Mouse (Mus musculus) cerebellum, adult 8-10 months (tissue): ENCODE measurements at regions not wholly inside any gene's neighbourhood (a gene's known extent, or its start where the extent isn't known, plus 50 kb on each side); places are given as distances from the start of the nearest gene placed in this dataset.
A peak's percentile ranks its signal among the peaks of the same experiment; 100 is the strongest.

Experiments used
- DNase-seq: peaks from one replicate; pipeline ENCODE4 v3.0.0; 2022

- no peak for DNase-seq
These were observed 149.1 kb upstream of the 4933402D24Rik start for GRCm38 (mm10) chr1:63918200-63918599.

- no peak for DNase-seq
These were observed 148.0 kb upstream of the 4933402D24Rik start for GRCm38 (mm10) chr1:63916907-63917650.

GRCm38 (mm10) chr1:63910765-63911164 lies 141.7 kb upstream of the 4933402D24Rik start:
- DNase-seq, result no peak

DNA sequence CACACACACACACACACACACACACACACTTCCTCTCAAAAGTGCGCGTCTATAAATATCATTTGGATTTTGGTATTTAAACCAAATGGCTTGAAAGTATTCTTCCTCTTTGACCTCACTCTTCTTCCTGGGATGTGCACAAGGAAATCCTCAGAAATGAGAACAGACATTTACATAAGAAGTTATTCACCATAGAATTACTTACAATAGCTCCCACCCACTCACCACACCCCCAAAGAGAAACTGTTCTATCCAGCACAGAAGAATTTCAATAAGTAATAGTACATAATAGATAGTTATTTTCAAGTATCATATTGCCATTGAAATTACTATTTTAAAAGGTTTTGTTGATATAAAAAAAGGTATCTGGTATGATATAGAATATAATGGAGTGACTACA lies 140.1 kb upstream of the 4933402D24Rik start:
- DNase-seq, result no peak

GRCm38 (mm10) chr1:63903620-63904019 lies 134.6 kb upstream of the 4933402D24Rik start:
- DNase-seq, result no peak

DNA sequence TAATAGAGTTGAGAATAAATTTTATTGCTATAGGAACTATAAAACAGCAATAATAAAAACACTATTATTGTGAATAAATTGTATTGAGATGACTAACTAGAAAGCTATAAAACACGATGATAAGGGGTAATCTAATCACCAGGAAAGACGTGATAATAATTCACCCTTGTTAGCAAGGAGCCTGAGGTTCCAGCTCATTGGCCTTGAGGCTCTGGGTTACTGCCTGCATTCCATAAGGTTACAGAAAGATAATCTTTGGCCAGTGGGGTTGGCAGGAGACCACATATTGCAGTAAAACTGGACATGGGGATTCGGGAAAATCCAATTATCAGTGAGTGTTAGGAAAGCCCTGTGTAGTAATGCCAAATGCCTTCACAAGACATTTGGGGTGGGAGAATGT lies 134.1 kb upstream of the 4933402D24Rik start:
- no peak for DNase-seq

GRCm38 (mm10) chr1:63902391-63902790 lies 133.3 kb upstream of the 4933402D24Rik start:
- DNase-seq, result no peak

GRCm38 (mm10) chr1:63899631-63900577 lies 130.8 kb upstream of the 4933402D24Rik start:
- peak; percentile 47 for DNase-seq

DNA sequence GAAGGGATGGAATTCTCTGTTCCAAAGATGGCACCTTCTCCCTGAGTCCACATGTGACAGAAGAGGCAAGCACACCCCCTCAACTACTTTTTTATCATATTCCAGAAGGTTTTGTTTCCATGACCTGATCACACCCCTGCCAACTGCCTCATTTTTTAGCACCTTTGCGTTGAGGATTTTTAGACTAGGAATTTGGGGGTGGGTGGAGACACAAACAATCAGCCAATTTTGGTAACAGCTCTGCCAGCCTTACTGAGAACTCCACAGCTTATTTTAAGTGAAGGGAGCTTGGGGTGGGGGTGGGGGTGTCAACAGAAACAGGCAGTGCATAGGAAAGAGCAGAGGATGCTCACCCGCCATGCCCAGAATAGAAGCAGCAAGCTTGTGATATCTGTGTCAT lies 129.7 kb upstream of the 4933402D24Rik start:
- no peak for DNase-seq

- DNase-seq, result no peak
These were observed 128.5 kb upstream of the 4933402D24Rik start for GRCm38 (mm10) chr1:63897556-63897955.

GRCm38 (mm10) chr1:63879570-63879969 lies 110.5 kb upstream of the 4933402D24Rik start:
- DNase-seq, result no peak

- no peak for DNase-seq
These were observed 107.7 kb upstream of the 4933402D24Rik start for GRCm38 (mm10) chr1:63876589-63877251.

- DNase-seq, result no peak
These were observed 106.4 kb upstream of the 4933402D24Rik start for GRCm38 (mm10) chr1:63875297-63875962.

- no peak for DNase-seq
These were observed 102.8 kb upstream of the 4933402D24Rik start for GRCm38 (mm10) chr1:63871831-63872230.

- DNase-seq, result peak; percentile 29
These were observed 100.3 kb upstream of the 4933402D24Rik start for GRCm38 (mm10) chr1:63869342-63869741.

- no peak for DNase-seq
These were observed 89.0 kb upstream of the 4933402D24Rik start for GRCm38 (mm10) chr1:63857933-63858649.

DNA sequence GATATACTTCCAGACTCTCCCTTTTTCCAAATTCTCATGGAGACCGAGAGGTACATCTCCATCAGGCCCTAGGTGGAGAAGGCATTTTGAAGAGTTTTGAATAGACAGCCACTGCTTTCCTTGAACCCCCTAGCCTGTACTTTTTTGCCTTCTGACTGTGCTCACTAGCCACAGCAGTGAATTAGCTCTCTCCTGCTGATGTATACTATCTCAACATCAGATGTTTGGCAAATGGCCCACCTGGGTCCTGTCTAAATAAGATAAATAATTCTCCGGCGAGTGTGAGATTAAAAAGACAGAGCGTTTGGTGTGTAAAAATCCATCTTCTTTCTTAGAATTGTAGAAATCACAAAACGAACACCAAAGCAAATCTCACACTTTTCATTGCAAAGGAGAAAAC lies 88.4 kb upstream of the 4933402D24Rik start:
- no peak for DNase-seq

GRCm38 (mm10) chr1:63856366-63856765 lies 87.3 kb upstream of the 4933402D24Rik start:
- DNase-seq, result no peak

GRCm38 (mm10) chr1:63854794-63855193 lies 85.7 kb upstream of the 4933402D24Rik start:
- no peak for DNase-seq

DNA sequence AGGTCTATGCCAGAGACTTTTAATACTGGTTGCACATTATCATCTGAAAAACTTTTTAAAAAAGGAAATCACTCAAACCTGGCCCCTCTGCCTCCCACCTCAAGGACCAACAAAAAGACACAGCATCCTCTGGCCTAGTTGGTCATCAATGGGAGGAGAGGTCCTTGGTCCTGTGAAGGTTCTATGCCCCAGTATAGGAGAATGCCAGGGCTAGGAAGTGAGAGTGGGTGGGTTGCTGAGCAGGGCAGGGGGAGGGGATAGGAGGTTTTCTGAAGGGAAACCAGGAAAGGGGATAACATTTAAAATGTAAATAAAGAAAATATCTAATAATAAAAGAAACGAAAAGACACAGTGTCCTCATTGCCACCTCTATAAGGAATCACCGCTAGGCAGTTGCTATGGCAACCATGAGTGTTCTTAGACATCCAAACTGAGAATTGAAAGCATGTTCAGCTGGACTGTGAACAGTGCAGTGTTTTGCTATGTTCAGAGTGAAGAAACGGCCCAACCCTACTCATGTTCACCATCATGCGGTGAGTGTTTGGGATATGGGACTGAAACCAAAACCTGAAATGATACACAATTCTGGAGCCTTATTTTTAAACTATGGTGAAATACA lies 82.5 kb upstream of the 4933402D24Rik start:
- no peak for DNase-seq

DNA sequence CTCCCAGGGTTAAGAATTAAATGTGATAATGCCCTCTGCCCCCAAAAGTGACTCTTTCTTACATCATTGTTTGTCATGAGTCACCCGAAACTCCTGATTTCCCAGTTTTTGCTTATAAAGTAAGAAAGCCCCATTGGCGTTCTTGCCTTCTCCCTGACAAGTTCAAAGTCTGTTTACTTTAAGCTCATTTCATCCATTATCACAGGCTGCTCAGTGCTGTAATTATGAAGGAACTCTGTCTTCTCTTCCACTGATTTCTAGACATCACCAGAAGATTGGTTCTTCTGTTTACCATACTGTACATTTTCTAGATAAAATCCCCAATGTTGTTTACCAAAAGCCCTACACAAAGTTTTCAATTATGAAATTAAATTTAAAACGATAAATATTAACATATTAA lies 81.2 kb upstream of the 4933402D24Rik start:
- no peak for DNase-seq
